Mouse (Mus musculus): ENCODE results near the gene Gm3755. TPM values are rescaled to one million over a fixed set of nuclear protein-coding genes. Genes with fewer than 3 reads are reported as not detected.
"Not testable (repeated sequence)": the region's sequence is repeated elsewhere in the genome, so short reads cannot be mapped to it uniquely, and the experiment has no call there.

The Gm3755 gene
- not detected in 2 replicates for polyA plus RNA-seq (2014; fragmentation: Nextera tagmentation; extraction: Ambion mirVana)

DNA sequence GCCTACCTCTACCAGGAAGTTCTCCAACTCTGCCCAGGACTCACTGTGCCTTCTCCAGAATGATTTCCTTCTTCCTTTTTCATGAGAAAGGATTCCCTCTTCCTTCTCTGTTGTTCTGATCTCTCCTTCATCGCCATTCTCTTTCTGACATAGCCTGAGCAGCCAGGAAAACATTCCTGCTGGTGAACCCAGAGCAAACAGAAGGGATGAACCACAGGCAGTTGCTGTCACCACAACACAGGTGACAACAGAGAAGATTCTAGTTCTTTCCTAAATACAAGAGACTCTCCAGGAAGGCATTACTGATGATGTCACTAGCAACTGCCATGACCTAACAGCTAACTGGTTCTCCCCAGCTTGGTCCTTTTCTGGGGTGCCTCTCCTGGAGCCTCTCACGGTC, at the start of gene Gm3755:
TSS of gene Gm3755 (minus strand) at position 101 of the 400 bp plus-strand sequence.
- ATAC-seq (ENCODE audit: low read depth); DNase-seq (ENCODE audit: low spot score); H3K36me3 ChIP-seq (ENCODE audit: control insufficient read depth, insufficient read depth, low read length); H3K27ac ChIP-seq (replicated peaks; ENCODE audit: low read depth, low read length); H3K4me1 ChIP-seq (ENCODE audit: control insufficient read depth, insufficient read depth, low read length); H3K4me2 ChIP-seq (ENCODE audit: low read depth, low read length); H3K4me3 ChIP-seq (ENCODE audit: low read depth, low read length); H3K9ac ChIP-seq (ENCODE audit: low read depth, low read length); H3K9me3 ChIP-seq (ENCODE audit: control insufficient read depth, low read length); H3K27me3 ChIP-seq (replicated peaks; ENCODE audit: control insufficient read depth, insufficient read depth, low read length): not testable (repeated sequence)
- no CpG with 5 or more reads among the region's 2 CpGs for WGBS

DNA sequence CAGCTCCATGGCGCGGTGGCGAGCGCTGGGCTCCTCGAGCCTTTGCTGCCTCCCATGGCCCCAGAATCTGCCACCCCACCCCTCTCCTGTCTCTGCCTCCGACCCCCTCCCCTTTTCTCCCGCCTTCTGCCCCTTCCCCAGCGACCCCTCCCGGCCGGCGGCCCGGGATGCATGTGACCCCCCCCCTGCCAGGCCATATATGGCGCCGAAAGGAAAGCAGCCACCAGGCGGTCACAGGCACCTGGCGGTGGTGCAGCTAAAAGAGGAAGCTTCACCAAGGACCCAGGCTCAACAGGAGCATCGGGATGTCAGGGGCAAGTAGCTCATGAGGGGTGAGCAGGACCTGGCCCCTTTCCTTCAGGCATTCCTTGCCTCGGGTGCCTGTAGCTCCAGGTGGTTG, 38.0 kb upstream of the Gm3755 start:
- H3K36me3 ChIP-seq (ENCODE audit: control insufficient read depth, insufficient read depth, low read length); H3K27me3 ChIP-seq (replicated peaks; ENCODE audit: control insufficient read depth, insufficient read depth, low read length); H3K4me1 ChIP-seq (ENCODE audit: control insufficient read depth, insufficient read depth, low read length); H3K9me3 ChIP-seq (ENCODE audit: control insufficient read depth, low read length); H3K27ac ChIP-seq (replicated peaks; ENCODE audit: low read depth, low read length); ATAC-seq (ENCODE audit: low read depth): not testable (repeated sequence)
- DNase-seq (ENCODE audit: low spot score): peak; percentile 0
- 0 out of 2 replicates have a peak overlapping the region, but pooled peaks have one; percentile 25 for H3K9ac ChIP-seq (ENCODE audit: low read depth, low read length)
- 3% methylated on average over 7 of the region's 18 CpGs for WGBS
- H3K4me3 ChIP-seq (ENCODE audit: low read depth, low read length): peak overlapping the region; percentile 28
- peak overlapping the region; percentile 50 for H3K4me2 ChIP-seq (ENCODE audit: low read depth, low read length)

DNA sequence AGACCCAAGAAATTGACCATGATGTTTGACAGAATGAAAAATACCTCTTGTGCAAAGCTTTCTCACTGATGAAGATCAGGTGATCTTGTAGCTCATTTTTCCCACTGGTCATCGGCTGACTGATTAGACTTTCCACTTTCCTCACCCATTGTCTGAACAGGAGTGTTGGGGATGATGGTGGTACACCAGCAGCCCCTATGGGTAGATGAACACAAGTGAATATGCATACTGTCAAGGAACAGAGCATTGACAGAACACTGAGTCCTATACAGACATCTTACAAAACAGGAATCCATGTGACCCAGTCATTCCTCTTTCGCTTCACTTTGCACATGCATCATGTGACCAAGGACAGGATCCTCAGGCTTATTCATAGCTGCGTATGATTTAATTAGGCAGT, 32.9 kb upstream of the Gm3755 start, which contains the start of gene Gm3752:
TSS of gene Gm3752 (minus strand) at position 101 of the 400 bp plus-strand sequence.
- not testable (repeated sequence) for H3K4me1 ChIP-seq (ENCODE audit: control insufficient read depth, insufficient read depth, low read length); DNase-seq (ENCODE audit: low spot score); H3K4me3 ChIP-seq (ENCODE audit: low read depth, low read length); H3K4me2 ChIP-seq (ENCODE audit: low read depth, low read length); H3K27me3 ChIP-seq (replicated peaks; ENCODE audit: control insufficient read depth, insufficient read depth, low read length); H3K9ac ChIP-seq (ENCODE audit: low read depth, low read length); ATAC-seq (ENCODE audit: low read depth); H3K27ac ChIP-seq (replicated peaks; ENCODE audit: low read depth, low read length); H3K36me3 ChIP-seq (ENCODE audit: control insufficient read depth, insufficient read depth, low read length); H3K9me3 ChIP-seq (ENCODE audit: control insufficient read depth, low read length)
- WGBS: 83% methylated on average over 1 of the region's 3 CpGs

DNA sequence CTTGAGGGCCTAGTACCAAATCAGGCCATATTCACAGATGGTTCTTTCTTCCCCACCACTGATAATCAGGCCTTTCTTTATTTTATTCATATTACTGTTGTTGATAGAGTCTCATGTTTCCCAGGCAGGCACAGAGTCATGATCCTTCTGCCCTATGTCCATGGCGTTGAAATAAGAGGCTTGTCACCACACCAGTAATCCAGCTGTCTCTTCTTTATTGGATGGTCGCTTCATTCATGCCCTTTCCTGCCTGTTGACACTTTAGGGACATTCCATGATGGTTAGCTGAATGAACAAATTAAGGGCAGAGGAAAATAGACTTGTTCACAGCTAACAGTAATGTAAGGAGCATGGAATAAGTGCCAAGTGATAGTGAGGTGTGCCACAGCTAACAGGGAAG, 28.2 kb downstream of the Gm3755 start:
- ATAC-seq (ENCODE audit: low read depth); H3K4me3 ChIP-seq (ENCODE audit: low read depth, low read length); H3K4me2 ChIP-seq (ENCODE audit: low read depth, low read length); H3K27me3 ChIP-seq (replicated peaks; ENCODE audit: control insufficient read depth, insufficient read depth, low read length); H3K9me3 ChIP-seq (ENCODE audit: control insufficient read depth, low read length); H3K27ac ChIP-seq (replicated peaks; ENCODE audit: low read depth, low read length); DNase-seq (ENCODE audit: low spot score); H3K9ac ChIP-seq (ENCODE audit: low read depth, low read length); H3K36me3 ChIP-seq (ENCODE audit: control insufficient read depth, insufficient read depth, low read length); H3K4me1 ChIP-seq (ENCODE audit: control insufficient read depth, insufficient read depth, low read length): not testable (repeated sequence)
- WGBS: 69% methylated on average over 2 of the region's 2 CpGs

Other genes with a start within 250 kb of the Gm3755 start
- not detected in 2 replicates for gene Gm3727, start 186.2 kb downstream of the Gm3755 start, polyA plus RNA-seq (2014; fragmentation: Nextera tagmentation; extraction: Ambion mirVana)
- 0.40 and 0.88 TPM in 2 replicates for gene Gm3739, start 135.9 kb downstream of the Gm3755 start, polyA plus RNA-seq (2014; fragmentation: Nextera tagmentation; extraction: Ambion mirVana)
- gene Gm5797, start 118.5 kb downstream of the Gm3755 start, polyA plus RNA-seq (2014; fragmentation: Nextera tagmentation; extraction: Ambion mirVana): not detected in 2 replicates
- not detected in 2 replicates for gene Gm8374, start 85.8 kb downstream of the Gm3755 start, polyA plus RNA-seq (2014; fragmentation: Nextera tagmentation; extraction: Ambion mirVana)
- 0.43 TPM in 1 of 2 replicates, not detected in the other for gene Gm3752, start 32.8 kb upstream of the Gm3755 start, polyA plus RNA-seq (2014; fragmentation: Nextera tagmentation; extraction: Ambion mirVana)
- gene Gm3558, start 117.6 kb upstream of the Gm3755 start, polyA plus RNA-seq (2014; fragmentation: Nextera tagmentation; extraction: Ambion mirVana): 0.17 TPM in 1 of 2 replicates, not detected in the other
- not detected in 2 replicates for gene Gm10338, start 144.7 kb upstream of the Gm3755 start, polyA plus RNA-seq (2014; fragmentation: Nextera tagmentation; extraction: Ambion mirVana)
- gene Gm10128, start 193.1 kb upstream of the Gm3755 start, polyA plus RNA-seq (2014; fragmentation: Nextera tagmentation; extraction: Ambion mirVana): not detected in 2 replicates